Mouse (Mus musculus) hindbrain, embryonic 15.5 days (tissue): ENCODE data around the gene Nme4. TPM values are rescaled to one million over a fixed set of nuclear protein-coding genes. Genes with fewer than 3 reads are reported as not detected.

Experiments used
- ATAC-seq: fragments of 200-750 bp; cut with Nextera tagmentation; 2 replicates; pipeline ENCODE4 v1.8.0; 2017; ENCODE audit warnings: low read depth, moderate number of reproducible peaks, moderate TSS enrichment; ENCODE audit not compliant: low FRiP score
- H3K27ac ChIP-seq: fragments of 300-500 bp; sonication (generic); replicated peaks from 2 replicates; pipeline ENCODE4 v1.5.1; 2015; ENCODE audit warnings: mild to moderate bottlenecking, inconsistent platforms
- H3K27me3 ChIP-seq: fragments of 300-500 bp; sonication (generic); 2 replicates; pipeline ENCODE4 v1.6.1; 2015; ENCODE audit warnings: control low read depth, inconsistent platforms
- H3K36me3 ChIP-seq: fragments of 300-500 bp; sonication (generic); 2 replicates; pipeline ENCODE4 v1.6.1; 2015; ENCODE audit warnings: control low read depth, inconsistent platforms
- H3K4me1 ChIP-seq: fragments of 300-500 bp; sonication (generic); replicated peaks from 2 replicates; pipeline ENCODE4 v1.6.1; 2015; ENCODE audit warnings: control low read depth, inconsistent platforms
- H3K4me2 ChIP-seq: fragments of 300-500 bp; sonication (generic); 2 replicates; pipeline ENCODE4 v1.6.1; 2015; ENCODE audit warnings: moderate library complexity, mild to moderate bottlenecking, inconsistent platforms
- H3K4me3 ChIP-seq: fragments of 300-500 bp; sonication (generic); 2 replicates; pipeline ENCODE4 v1.5.1; 2015; ENCODE audit warnings: mild to moderate bottlenecking, inconsistent platforms
- H3K9ac ChIP-seq: fragments of 300-500 bp; sonication (generic); 2 replicates; pipeline ENCODE4 v1.6.1; 2015; ENCODE audit warnings: inconsistent platforms
- H3K9me3 ChIP-seq: fragments of 300-500 bp; sonication (generic); 2 replicates; pipeline ENCODE4 v1.6.1; 2016; ENCODE audit warnings: control low read depth, inconsistent platforms
- WGBS: fragments of 180-500 bp; shearing (Covaris S2); methylation state at CpG from one replicate; pipeline ENCODE4 v1.1.7; 2015; 5-methylcytosine and 5-hydroxymethylcytosine counted together
- polyA plus RNA-seq: library from polyadenylated mRNA; unstranded; fragments of >200 nt; fragmentation: Nextera tagmentation; extraction: Ambion mirVana; gene quantifications from 2 replicates; pipeline ENCODE4 v1.2.1, GENCODE M21; 2015

Gene Nme4
- polyA plus RNA-seq, 1 experiment from 2014 or later: 24.3 TPM

DNA sequence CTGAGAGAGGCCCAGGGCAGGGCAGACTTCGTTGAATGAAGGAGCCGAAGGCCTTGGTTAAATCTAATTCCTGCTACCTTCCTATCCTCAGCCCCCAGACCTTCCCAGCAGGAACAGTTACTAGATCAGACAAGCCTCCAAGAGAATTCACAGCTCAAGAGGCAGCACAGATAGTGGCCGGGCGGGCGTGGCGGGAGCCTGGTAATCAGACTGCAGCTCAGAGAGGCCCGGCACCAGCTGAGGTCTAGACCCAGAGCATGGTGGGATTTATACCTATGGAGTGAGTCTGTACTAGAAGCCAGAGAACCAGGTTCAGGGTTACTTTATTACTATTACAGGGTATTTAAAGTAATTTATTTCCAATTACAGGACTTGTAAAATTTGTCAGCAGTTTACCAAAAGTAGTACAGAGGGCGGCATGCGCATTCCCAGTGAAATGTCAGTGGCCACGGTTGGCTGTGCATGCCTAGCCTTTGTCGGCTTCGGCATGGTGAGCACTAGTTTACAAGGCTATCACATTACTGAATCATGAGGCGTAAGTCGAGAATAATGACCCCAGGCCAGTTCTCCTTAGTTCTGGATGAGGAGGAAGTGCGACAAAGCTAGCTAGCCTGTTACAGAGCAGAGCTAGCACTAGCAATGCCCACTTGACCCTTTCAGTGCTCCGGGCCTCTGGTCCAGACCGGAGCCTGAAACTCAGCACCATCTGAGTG is 41.1 kb downstream of the Nme4 start:
- 77% methylated on average over 17 of the region's 17 CpGs for WGBS
- no peak overlapping the region for H3K4me2 ChIP-seq
- no peak overlapping the region for H3K27ac ChIP-seq
- ATAC-seq: no peak
- H3K36me3 ChIP-seq: 0 out of 2 replicates have a peak, but pooled peaks cover 13% of the 10 kb centered on the region
- H3K9me3 ChIP-seq: no peaks in the 10 kb centered on the region
- no peaks in the 10 kb centered on the region for H3K27me3 ChIP-seq
- 0 out of 2 replicates have a peak, but pooled peaks cover 8% of the 10 kb centered on the region for H3K4me1 ChIP-seq
- no peak overlapping the region for H3K4me3 ChIP-seq
- no peak overlapping the region for H3K9ac ChIP-seq

DNA sequence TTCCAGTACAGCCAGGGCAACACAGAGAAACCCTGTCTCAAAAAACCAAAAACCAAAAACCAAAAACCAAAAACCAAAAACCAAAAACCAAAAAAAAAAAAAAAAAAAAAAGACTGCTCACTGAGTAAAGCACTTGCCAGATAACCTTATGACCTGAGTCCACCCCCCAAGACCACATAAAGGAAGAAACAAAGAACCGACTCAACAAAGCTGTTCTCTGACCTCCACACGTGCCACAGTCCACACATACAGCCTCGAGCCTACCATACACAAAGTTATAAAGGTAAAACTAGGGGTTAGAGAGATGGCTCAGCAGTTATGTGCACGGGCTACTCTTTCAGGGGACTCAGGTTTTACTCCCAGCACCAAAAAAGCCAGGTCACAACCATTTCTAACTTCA is 42.7 kb downstream of the Nme4 start:
- H3K9me3 ChIP-seq: no peaks in the 10 kb centered on the region
- H3K9ac ChIP-seq: no peak overlapping the region
- 0 out of 2 replicates have a peak, but pooled peaks cover 8% of the 10 kb centered on the region for H3K4me1 ChIP-seq
- no peak overlapping the region for H3K4me3 ChIP-seq
- H3K4me2 ChIP-seq: no peak overlapping the region
- no peak for ATAC-seq
- H3K36me3 ChIP-seq: 0 out of 2 replicates have a peak, but pooled peaks cover 7% of the 10 kb centered on the region
- 89% methylated on average over 4 of the region's 4 CpGs for WGBS
- H3K27ac ChIP-seq: no peak overlapping the region
- no peaks in the 10 kb centered on the region for H3K27me3 ChIP-seq

DNA sequence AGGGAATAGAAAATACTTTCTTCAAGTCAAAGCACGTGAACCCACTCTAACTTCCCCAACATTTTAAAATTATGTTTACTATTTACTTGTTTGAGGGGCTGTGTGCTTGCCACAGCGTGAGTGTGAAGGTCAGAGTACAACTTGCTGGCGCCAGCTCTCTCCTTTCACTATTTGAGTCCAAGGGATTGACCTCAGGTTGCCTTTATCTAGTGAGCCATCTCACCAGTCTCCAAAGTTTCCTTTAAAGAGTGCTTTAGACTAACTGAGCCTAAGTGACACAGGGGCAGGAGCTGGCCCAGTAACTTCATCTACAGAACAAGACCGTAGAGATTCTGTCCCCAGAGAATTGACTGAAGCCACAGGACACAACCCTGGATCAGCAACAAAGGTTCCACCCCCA is 43.3 kb downstream of the Nme4 start:
- Histone ChIP-seq H3K9me3 (no peaks in the 10 kb centered on the region), H3K27me3 (no peaks in the 10 kb centered on the region), H3K27ac (no peak overlapping the region), H3K4me2 (no peak overlapping the region), H3K36me3 (0 out of 2 replicates have a peak, but pooled peaks cover 4% of the 10 kb centered on the region), H3K4me3 (no peak overlapping the region), H3K4me1 (peaks cover 11% of the 10 kb centered on the region; the same call in 1 of the 2 replicates), H3K9ac (no peak overlapping the region)
- WGBS: 93% methylated on average over 4 of the region's 4 CpGs
- no peak for ATAC-seq

GRCm38 (mm10) chr17:26048118-26048517 is 47.3 kb downstream of the Nme4 start:
- no peak for ATAC-seq
- Histone ChIP-seq H3K9me3 (no peaks in the 10 kb centered on the region), H3K27me3 (no peaks in the 10 kb centered on the region), H3K36me3 (no peaks in the 10 kb centered on the region), H3K4me1 (peaks cover 33% of the 10 kb centered on the region), H3K27ac (no peak overlapping the region), H3K9ac (no peak overlapping the region), H3K4me3 (no peak overlapping the region), H3K4me2 (no peak overlapping the region)
- 88% methylated on average over 8 of the region's 8 CpGs for WGBS

DNA sequence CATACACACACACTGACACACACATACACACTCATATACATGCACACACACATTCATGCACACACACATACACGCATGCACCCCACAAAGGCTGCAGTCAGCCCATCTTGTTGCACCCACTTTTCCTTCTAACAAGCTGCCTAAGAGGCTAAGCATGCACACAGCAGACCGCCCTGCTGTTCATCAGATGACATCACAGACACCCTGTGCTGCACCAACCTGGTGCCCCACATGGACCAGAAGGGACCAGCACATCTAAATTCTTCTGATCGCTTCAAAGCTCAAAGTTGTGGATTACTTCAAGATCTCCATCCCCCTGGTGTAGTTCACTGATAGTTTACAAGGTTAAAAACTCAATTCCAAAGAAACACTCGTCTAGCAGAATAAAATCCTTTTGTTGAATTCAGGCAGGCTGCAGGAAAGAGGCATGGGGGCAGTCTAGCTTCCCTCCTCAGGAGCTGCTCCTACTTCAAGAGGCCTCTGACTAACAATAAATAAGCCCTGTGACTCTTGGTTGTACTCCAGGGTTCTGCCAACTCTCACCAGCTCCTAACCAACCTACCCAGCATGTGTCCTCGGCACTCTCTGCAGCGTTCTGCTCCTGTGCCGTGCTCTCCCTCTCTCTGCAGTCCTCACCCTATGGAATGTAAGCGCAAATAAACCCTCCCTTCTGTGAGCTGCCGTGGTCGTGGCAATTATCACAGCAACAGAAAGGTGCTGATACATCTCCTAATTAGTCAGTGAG is 49.0 kb downstream of the Nme4 start:
- Histone ChIP-seq H3K9me3 (no peaks in the 10 kb centered on the region), H3K4me1 (peaks cover 48% of the 10 kb centered on the region), H3K9ac (no peak overlapping the region), H3K4me3 (no peak overlapping the region), H3K4me2 (no peak overlapping the region), H3K27me3 (no peaks in the 10 kb centered on the region), H3K36me3 (no peaks in the 10 kb centered on the region), H3K27ac (no peak overlapping the region; the same call in 1 of the 2 replicates)
- WGBS: 62% methylated on average over 10 of the region's 10 CpGs
- ATAC-seq: no peak

GRCm38 (mm10) chr17:26045285-26045684 is 50.1 kb downstream of the Nme4 start:
- 0 out of 2 replicates have a peak, but pooled peaks have one; percentile 35 for ATAC-seq
- peaks cover 56% of the 10 kb centered on the region for H3K4me1 ChIP-seq
- no peaks in the 10 kb centered on the region for H3K27me3 ChIP-seq
- no peaks in the 10 kb centered on the region for H3K36me3 ChIP-seq
- peak overlapping the region; percentile 54 for H3K27ac ChIP-seq
- H3K9ac ChIP-seq: no peak overlapping the region
- no peak overlapping the region for H3K4me3 ChIP-seq
- 29% methylated on average over 4 of the region's 4 CpGs for WGBS
- no peak overlapping the region for H3K4me2 ChIP-seq
- H3K9me3 ChIP-seq: no peaks in the 10 kb centered on the region

DNA sequence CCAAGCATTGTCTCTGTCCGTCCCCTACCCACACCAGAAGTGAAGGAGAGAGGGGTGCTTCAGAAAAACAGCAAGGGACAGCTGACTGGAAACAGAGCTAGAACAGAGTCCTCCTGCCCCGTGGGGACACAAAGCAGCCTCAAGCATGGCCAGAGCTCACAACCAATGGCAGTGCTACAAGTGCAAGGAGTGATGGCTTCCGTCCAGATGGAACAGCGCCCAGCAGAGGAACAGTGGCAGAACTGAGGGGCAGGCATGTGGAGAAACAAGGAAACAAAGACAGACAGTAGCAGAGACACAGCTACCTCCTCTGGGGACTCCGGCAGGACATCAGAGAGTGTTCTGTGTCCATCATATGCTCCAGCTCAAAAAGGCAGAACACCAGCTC is 52.2 kb downstream of the Nme4 start:
- no peaks in the 10 kb centered on the region for H3K36me3 ChIP-seq
- H3K27me3 ChIP-seq: no peaks in the 10 kb centered on the region
- no peak overlapping the region for H3K4me3 ChIP-seq
- no peak overlapping the region for H3K9ac ChIP-seq
- WGBS: 42% methylated on average over 5 of the region's 5 CpGs
- peak overlapping the region; percentile 26 for H3K4me2 ChIP-seq
- H3K4me1 ChIP-seq: peaks cover 56% of the 10 kb centered on the region
- H3K27ac ChIP-seq: peak overlapping the region; percentile 87
- ATAC-seq: peak; percentile 85
- no peaks in the 10 kb centered on the region for H3K9me3 ChIP-seq

GRCm38 (mm10) chr17:26042599-26043248 is 52.7 kb downstream of the Nme4 start:
- peak; percentile 50 for ATAC-seq
- H3K9me3 ChIP-seq: no peaks in the 10 kb centered on the region
- no peaks in the 10 kb centered on the region for H3K27me3 ChIP-seq
- WGBS: 67% methylated on average over 12 of the region's 13 CpGs
- peaks cover 56% of the 10 kb centered on the region for H3K4me1 ChIP-seq
- no peak overlapping the region for H3K4me3 ChIP-seq
- H3K27ac ChIP-seq: peak overlapping the region; percentile 87
- H3K9ac ChIP-seq: no peak overlapping the region
- H3K36me3 ChIP-seq: no peaks in the 10 kb centered on the region
- peak overlapping the region; percentile 26 for H3K4me2 ChIP-seq

Other genes with a start within 250 kb of the Nme4 start
- 19.0 and 19.9 TPM in 2 replicates for gene Wdr90, start 234.1 kb downstream of the Nme4 start, polyA plus RNA-seq
- gene Mcrip2, start 226.8 kb downstream of the Nme4 start, polyA plus RNA-seq: 27.0 and 28.4 TPM in 2 replicates
- 58.7 and 64.1 TPM in 2 replicates for gene Mettl26, start 220.5 kb downstream of the Nme4 start, polyA plus RNA-seq
- 0.39 and 0.44 TPM in 2 replicates for gene Wfikkn1, start 214.7 kb downstream of the Nme4 start, polyA plus RNA-seq
- 49.3 and 55.0 TPM in 2 replicates for gene Rab40c, start 175.9 kb downstream of the Nme4 start, polyA plus RNA-seq
- gene Pigq, start 150.7 kb downstream of the Nme4 start, polyA plus RNA-seq: 73.9 and 77.2 TPM in 2 replicates
- gene Nhlrc4, start 150.6 kb downstream of the Nme4 start, polyA plus RNA-seq: 0.30 and 0.91 TPM in 2 replicates
- gene A930017K11Rik, start 143.0 kb downstream of the Nme4 start, polyA plus RNA-seq: 2.7 and 5.4 TPM in 2 replicates
- 20.2 and 27.6 TPM in 2 replicates for gene Capn15, start 109.8 kb downstream of the Nme4 start, polyA plus RNA-seq
- gene Rab11fip3, start 26.0 kb downstream of the Nme4 start, polyA plus RNA-seq: 27.2 and 31.0 TPM in 2 replicates
- 40.6 and 42.0 TPM in 2 replicates for gene Decr2, start 5.3 kb downstream of the Nme4 start, polyA plus RNA-seq
- gene Tmem8, start 17.7 kb upstream of the Nme4 start, polyA plus RNA-seq: 4.5 and 4.8 TPM in 2 replicates
- 183 and 184 TPM in 2 replicates for gene Mrpl28, start 27.9 kb upstream of the Nme4 start, polyA plus RNA-seq
- 15.5 and 15.8 TPM in 2 replicates for gene Axin1, start 43.1 kb upstream of the Nme4 start, polyA plus RNA-seq
- gene Pdia2, start 103.5 kb upstream of the Nme4 start, polyA plus RNA-seq: 0.13 and 0.38 TPM in 2 replicates
- gene Rgs11, start 107.3 kb upstream of the Nme4 start, polyA plus RNA-seq: 18.7 TPM in 2 replicates
- gene Arhgdig, start 112.2 kb upstream of the Nme4 start, polyA plus RNA-seq: 193 and 206 TPM in 2 replicates
- gene Fam234a, start 148.6 kb upstream of the Nme4 start, polyA plus RNA-seq: 34.2 and 35.6 TPM in 2 replicates
- 99.8 and 104 TPM in 2 replicates for gene Luc7l, start 157.3 kb upstream of the Nme4 start, polyA plus RNA-seq